Mouse (Mus musculus) mesoderm, embryonic 11.5 days (tissue): ENCODE data around the gene Gsta1.
"Not testable (repeated sequence)": the region's sequence is repeated elsewhere in the genome, so short reads cannot be mapped to it uniquely, and the experiment has no call there.

ENCODE experiments used
- DNase-seq: peaks from one replicate; pipeline ENCODE4 v3.0.0-alpha.2; 2012; ENCODE audit warnings: low read depth, low spot score

Gsta1 gene

DNA sequence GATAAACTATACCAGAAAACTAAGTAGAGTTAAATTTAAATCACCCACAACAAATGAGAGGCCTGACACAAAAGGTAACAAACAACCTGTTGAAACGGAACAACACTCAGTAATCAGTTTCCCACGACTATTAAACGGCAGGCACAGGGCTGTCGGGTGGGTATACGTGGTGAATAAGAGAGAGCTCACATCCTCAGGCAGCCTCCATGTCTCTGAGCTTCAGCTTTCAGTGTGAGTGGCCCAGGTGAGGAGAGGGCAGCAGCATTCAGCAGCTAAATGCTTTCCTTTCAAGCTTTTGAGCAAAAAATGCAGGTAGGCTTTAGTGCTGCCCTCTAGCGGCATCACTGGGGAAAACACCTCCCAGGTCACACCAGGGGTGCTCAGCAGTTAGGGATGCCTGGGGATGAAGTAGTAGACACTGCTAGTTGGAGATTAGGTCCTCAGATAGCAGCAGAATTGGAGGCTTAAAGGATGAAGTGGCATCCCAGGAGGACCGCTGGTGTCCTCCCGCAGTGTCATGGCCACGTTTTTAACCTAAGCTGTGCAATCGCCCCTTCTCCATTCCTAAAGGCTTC, 2.8 kb downstream of the Gsta1 start:
- DNase-seq = not testable (repeated sequence)

DNA sequence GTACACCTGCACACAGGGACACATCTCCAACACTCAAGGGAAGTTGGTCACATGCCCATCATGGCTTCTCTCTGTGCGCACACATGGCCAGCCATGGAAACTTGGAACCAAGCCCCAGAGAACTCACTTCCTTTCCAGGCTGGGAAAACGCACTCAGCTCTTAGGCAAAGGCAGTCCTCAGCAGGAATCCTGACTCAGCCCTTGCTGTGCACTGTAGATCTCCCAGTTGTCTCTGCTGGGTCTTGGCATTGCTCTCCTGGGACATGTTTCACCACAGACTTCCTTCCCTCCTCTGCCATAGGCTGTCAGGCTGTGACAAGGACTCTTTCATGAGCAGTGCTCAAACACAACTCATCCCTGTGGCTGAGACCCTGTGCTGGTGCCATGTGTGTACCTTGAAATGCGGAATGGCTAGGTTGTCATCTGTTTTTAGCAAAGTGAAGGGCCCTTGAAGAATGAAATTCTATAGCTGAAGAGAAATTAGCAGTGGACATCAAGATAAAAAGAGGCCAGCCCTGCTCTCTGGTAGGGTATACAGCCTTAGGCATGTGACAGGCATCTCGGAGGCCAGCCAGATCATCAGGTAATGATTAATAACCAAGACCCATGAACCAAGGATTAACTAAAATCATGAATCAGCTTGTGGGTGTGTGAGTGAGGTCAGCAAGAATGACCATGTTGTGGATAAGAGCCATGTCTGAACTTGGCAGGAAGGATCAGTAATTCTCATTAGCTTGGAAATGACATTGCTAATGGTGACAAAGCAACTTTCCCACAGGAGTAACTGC, 25.4 kb downstream of the Gsta1 start:
- peak; percentile 1 for DNase-seq

DNA sequence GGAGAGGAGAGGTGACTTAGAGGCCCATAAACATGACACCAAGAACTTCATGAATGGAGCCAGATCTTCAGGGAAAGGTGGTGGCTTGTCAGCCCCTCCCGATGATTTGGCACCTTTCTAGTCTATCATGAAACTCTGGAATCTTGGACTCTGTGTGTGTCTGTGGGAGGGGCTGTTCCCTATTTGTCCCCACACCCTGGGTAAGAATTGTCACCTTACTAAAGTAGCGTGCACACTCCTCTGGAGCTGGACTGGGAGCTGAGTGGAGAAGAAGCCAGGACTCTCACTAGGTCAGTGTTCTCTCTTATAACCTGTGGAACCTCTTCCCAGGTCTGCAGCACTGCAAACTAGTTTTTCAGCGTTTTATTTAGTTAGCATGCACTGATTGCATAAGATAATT, 26.5 kb downstream of the Gsta1 start, which contains the start of gene Gm3776:
Gm3776 (plus strand) TSS at position 216 of the 400 bp plus-strand sequence.
- DNase-seq = not testable (repeated sequence)

DNA sequence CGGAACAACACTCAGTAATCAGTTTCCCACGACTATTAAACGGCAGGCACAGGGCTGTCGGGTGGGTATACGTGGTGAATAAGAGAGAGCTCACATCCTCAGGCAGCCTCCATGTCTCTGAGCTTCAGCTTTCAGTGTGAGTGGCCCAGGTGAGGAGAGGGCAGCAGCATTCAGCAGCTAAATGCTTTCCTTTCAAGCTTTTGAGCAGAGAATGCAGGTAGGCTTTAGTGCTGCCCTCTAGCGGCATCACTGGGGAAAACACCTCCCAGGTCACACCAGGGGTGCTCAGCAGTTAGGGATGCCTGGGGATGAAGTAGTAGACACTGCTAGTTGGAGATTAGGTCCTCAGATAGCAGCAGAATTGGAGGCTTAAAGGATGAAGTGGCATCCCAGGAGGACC, 29.2 kb downstream of the Gsta1 start:
- DNase-seq = not testable (repeated sequence)

DNA sequence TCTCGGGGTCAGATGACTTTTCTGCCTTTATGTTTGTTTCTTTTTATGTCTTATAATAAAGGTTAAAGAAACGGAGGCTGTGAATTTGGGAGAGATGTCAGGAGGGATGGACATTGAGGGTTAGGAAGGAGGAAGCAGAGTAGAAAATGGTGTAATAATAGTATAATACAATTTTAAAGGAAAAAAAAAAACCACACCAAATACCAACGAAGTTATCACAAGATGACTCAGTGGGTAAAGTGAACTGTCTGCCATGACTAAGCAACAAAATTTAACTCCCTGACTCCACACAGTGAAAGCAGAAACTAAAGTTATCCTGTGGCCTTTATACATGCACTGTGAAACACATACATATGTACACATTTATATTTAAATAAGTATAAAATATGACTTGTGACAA, 40.5 kb downstream of the Gsta1 start:
- DNase-seq = not testable (repeated sequence)

DNA sequence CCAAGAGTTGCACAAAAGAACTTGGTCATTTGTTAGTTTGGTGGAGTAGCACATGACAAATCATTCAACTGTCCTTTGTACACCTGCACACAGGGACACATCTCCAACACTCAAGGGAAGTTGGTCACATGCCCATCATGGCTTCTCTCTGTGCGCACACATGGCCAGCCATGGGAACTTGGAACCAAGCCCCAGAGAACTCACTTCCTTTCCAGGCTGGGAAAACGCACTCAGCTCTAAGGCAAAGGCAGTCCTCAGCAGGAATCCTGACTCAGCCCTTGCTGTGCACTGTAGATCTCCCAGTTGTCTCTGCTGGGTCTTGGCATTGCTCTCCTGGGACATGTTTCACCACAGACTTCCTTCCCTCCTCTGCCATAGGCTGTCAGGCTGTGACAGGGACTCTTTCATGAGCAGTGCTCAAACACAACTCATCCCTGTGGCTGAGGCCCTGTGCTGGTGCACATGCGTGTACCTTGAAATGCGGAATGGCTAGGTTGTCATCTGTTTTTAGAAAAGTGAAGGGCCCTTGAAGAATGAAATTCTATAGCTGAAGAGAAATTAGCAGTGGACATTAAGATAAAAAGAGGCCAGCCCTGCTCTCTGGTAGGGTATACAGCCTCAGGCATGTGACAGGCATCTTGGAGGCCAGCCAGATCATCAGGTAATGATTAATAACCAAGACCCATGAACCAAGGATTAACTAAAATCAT, 51.7 kb downstream of the Gsta1 start:
- DNase-seq = not testable (repeated sequence)

DNA sequence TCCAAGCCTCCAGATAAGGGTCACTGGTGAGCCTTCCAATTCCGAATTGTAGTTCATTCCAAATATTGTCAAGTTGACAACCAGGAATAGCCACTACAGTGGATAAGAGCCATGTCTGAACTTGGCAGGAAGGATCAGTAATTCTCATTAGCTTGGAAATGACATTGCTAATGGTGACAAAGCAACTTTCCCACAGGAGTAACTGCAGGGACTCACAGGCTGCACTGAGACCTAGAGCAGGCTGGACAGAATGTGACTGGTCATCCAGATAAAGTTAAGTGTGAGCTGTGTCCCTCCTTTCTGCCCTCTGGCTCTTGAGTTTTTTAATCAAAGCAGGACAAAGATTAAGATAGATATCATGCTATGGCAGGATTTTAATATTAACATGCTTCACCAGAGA, 58.6 kb downstream of the Gsta1 start:
- DNase-seq = not testable (repeated sequence)

DNA sequence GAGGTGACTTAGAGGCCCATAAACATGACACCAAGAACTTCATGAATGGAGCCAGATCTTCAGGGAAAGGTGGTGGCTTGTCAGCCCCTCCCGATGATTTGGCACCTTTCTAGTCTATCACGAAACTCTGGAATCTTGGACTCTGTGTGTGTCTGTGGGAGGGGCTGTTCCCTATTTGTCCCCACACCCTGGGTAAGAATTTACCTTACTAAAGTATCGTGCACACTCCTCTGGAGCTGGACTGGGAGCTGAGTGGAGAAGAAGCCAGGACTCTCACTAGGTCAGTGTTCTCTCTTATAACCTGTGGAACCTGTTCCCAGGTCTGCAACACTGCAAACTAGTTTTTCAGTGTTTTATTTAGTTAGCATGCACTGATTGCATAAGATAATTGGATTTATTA, 59.3 kb downstream of the Gsta1 start, which contains the start of gene Gm10639:
Gm10639 (plus strand) TSS at position 201 of the 400 bp plus-strand sequence.
- DNase-seq = not testable (repeated sequence)
